Mouse (Mus musculus) forebrain, embryonic 16.5 days (tissue): Measurements from ENCODE around the gene Atg4a. TPM values are rescaled to one million over a fixed set of nuclear protein-coding genes. Genes with fewer than 3 reads are reported as not detected.

Experiments
- ATAC-seq: fragments of 200-750 bp; cut with Nextera tagmentation; 2 replicates; pipeline ENCODE4 v1.8.0; 2017; ENCODE audit warnings: mild to moderate bottlenecking, moderate library complexity
- H3K27ac ChIP-seq: fragments of 300-500 bp; sonication (generic); 2 replicates; pipeline ENCODE4 v1.5.1; 2014; ENCODE audit warnings: low read length, control low read depth
- H3K27me3 ChIP-seq: fragments of 300-500 bp; sonication (generic); replicated peaks from 2 replicates; pipeline ENCODE4 v1.6.1; 2014; ENCODE audit warnings: low read length; ENCODE audit not compliant: control insufficient read depth, insufficient read depth
- H3K36me3 ChIP-seq: fragments of 300-500 bp; sonication (generic); 2 replicates; pipeline ENCODE4 v1.6.1; 2014; ENCODE audit not compliant: control insufficient read depth, insufficient read depth
- H3K4me1 ChIP-seq: fragments of 300-500 bp; sonication (generic); replicated peaks from 2 replicates; pipeline ENCODE4 v1.6.1; 2014; ENCODE audit warnings: low read length; ENCODE audit not compliant: control insufficient read depth, insufficient read depth
- H3K4me2 ChIP-seq: fragments of 300-500 bp; sonication (generic); 2 replicates; pipeline ENCODE4 v1.6.1; 2014; ENCODE audit warnings: mild to moderate bottlenecking, low read length, control low read depth
- H3K4me3 ChIP-seq: fragments of 300-500 bp; sonication (generic); replicated peaks from 2 replicates; pipeline ENCODE4 v1.5.1; 2014; ENCODE audit warnings: mild to moderate bottlenecking, low read length, control low read depth
- H3K9ac ChIP-seq: fragments of 300-500 bp; sonication (generic); replicated peaks from 2 replicates; pipeline ENCODE4 v1.6.1; 2014; ENCODE audit warnings: low read depth, low read length, control low read depth
- H3K9me3 ChIP-seq: fragments of 300-500 bp; sonication (generic); 2 replicates; pipeline ENCODE4 v1.6.1; 2016; ENCODE audit warnings: low read length; ENCODE audit not compliant: control insufficient read depth
- WGBS: fragments of 180-500 bp; shearing (Covaris S2); extraction: QIAGEN DNeasy Blood & Tissue Kit; methylation state at CpG from one replicate; pipeline ENCODE4 v1.1.7; 2014; 5-methylcytosine and 5-hydroxymethylcytosine counted together
- polyA plus RNA-seq: library from polyadenylated mRNA; unstranded; fragments of >200 nt; fragmentation: Nextera tagmentation; extraction: Ambion mirVana; gene quantifications from 2 replicates; pipeline ENCODE4 v1.2.1, GENCODE M21; 2015

Gene Atg4a
- polyA plus RNA-seq, 1 experiment from 2014 or later = 11.3 TPM

DNA sequence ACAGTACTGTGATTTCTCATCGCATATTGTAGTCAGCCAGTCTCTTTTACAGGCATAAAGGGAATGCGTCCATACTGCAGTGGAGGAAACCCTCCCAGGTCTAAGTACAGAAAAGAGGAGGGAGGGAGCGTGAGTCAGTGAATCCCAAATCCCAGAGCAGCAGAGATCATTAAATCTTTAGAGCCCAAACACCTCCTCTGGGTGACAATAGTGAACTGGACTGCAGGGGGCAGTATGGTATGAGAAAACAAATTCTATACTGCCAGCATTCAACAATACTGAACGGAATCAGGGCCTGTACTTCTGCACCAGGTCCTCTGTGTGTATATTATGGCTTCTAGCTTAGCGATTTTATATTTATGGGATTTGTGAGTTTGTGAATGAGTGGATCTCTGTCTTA is 256.1 kb downstream of the Atg4a start:
- H3K36me3 ChIP-seq = no peaks in the 10 kb centered on the region
- no peaks in the 10 kb centered on the region for H3K9me3 ChIP-seq
- H3K27me3 ChIP-seq = peaks cover 6% of the 10 kb centered on the region; the same call in 1 of the 2 replicates
- no peaks in the 10 kb centered on the region for H3K4me1 ChIP-seq
- H3K27ac ChIP-seq = no peak overlapping the region
- WGBS = 29% methylated on average over 5 of the region's 5 CpGs
- no peak overlapping the region for H3K4me3 ChIP-seq
- no peak overlapping the region for H3K4me2 ChIP-seq
- peak; percentile 59 for ATAC-seq
- H3K9ac ChIP-seq = no peak overlapping the region

Other genes with a start within 250 kb of the Atg4a start
- not detected in 2 replicates for gene Tex13b, start 143.5 kb upstream of the Atg4a start, polyA plus RNA-seq
- not detected in 2 replicates for gene Vsig1, start 49.3 kb upstream of the Atg4a start, polyA plus RNA-seq
- 40.5 and 44.9 TPM in 2 replicates for gene Psmd10, start 179 bp upstream of the Atg4a start, polyA plus RNA-seq